Mouse (Mus musculus) ES-E14 (cell line): Measurements from ENCODE around the gene Sf3b5. TPM values are rescaled to one million over a fixed set of nuclear protein-coding genes. Genes with fewer than 3 reads are reported as not detected.
A peak's percentile ranks its signal among the peaks of the same experiment; 100 is the strongest.
"Not testable (repeated sequence)": the region's sequence is repeated elsewhere in the genome, so short reads cannot be mapped to it uniquely, and the experiment has no call there.

Experiments
- DNase-seq: peaks from one replicate; pipeline ENCODE4 v3.0.0-alpha.2; 2013; ENCODE audit warnings: low read depth, low spot score
- H3K27ac ChIP-seq: 2 replicates; pipeline ENCODE4 v1.5.1; 2012; ENCODE audit warnings: low read depth, mild to moderate bottlenecking, low read length, moderate library complexity, mixed read lengths; ENCODE audit not compliant: poor library complexity, insufficient read depth, severe bottlenecking
- H3K36me3 ChIP-seq: 2 replicates; pipeline ENCODE4 v1.6.1; 2012; ENCODE audit warnings: mild to moderate bottlenecking, low read length, moderate library complexity, mixed read lengths; ENCODE audit not compliant: control insufficient read depth, poor library complexity, insufficient read depth, severe bottlenecking
- H3K4me1 ChIP-seq, 2 experiments: fragments of 150-350 bp in 1 of 2; sonication (generic) in 1 of 2; 2 replicates each; pipeline ENCODE4 v1.6.1; 2012; ENCODE audit warnings: low read length in 2 of 2, mild to moderate bottlenecking in 1 of 2, mixed read lengths in 1 of 2; ENCODE audit not compliant: control insufficient read depth in 2 of 2, insufficient read depth in 2 of 2, poor library complexity in 1 of 2
- H3K4me3 ChIP-seq, 2 experiments: fragments of 150-350 bp in 1 of 2; sonication (generic) in 1 of 2; 2 replicates each; pipeline ENCODE4 v1.5.1; 2012; ENCODE audit warnings: low read length in 2 of 2, low read depth in 1 of 2, mild to moderate bottlenecking in 1 of 2, mixed read lengths in 1 of 2; ENCODE audit not compliant: insufficient read depth in 1 of 2, poor library complexity in 1 of 2, severe bottlenecking in 1 of 2
- H3K9ac ChIP-seq: 2 replicates; pipeline ENCODE4 v1.6.1; 2012; ENCODE audit warnings: low read depth, mild to moderate bottlenecking, low read length, mixed read lengths; ENCODE audit not compliant: poor library complexity, insufficient read depth, severe bottlenecking
- H3K9me3 ChIP-seq: fragments of 150-350 bp; sonication (generic); 2 replicates; pipeline ENCODE4 v1.6.1; 2012; ENCODE audit warnings: low read depth, mild to moderate bottlenecking, low read length; ENCODE audit not compliant: control insufficient read depth, insufficient read depth
- CHD2 ChIP-seq: IDR thresholded peaks from 2 replicates; pipeline ENCODE4 v1.6.1; 2014; ENCODE audit warnings: mild to moderate bottlenecking, low read depth, low read length, inconsistent platforms
- HCFC1 ChIP-seq: IDR thresholded peaks from 2 replicates; pipeline ENCODE4 v1.6.1; 2012; ENCODE audit warnings: low read length, inconsistent platforms, borderline replicate concordance; ENCODE audit not compliant: insufficient read depth
- MAFK ChIP-seq: IDR thresholded peaks from 2 replicates; pipeline ENCODE4 v1.6.1; 2014; ENCODE audit warnings: mild to moderate bottlenecking, low read depth, low read length, inconsistent platforms; ENCODE audit not compliant: insufficient read depth
- ZC3H11A ChIP-seq: IDR thresholded peaks from 2 replicates; pipeline ENCODE4 v1.6.1; 2012; ENCODE audit warnings: low read depth, mild to moderate bottlenecking, inconsistent platforms, low read length, borderline replicate concordance
- ZNF384 ChIP-seq: IDR thresholded peaks from 2 replicates; pipeline ENCODE4 v1.6.1; 2012; ENCODE audit warnings: low read depth, low read length, inconsistent platforms
- in situ Hi-C, 2 experiments: fragments of 600-800 bp; cut with MboI; formaldehyde crosslinking; loops; one replicate each; pipeline ENCODE4 v1.15.1; 2025; ENCODE audit warnings: low sequenced_read_pairs in 2 of 2, inconsistent platforms in 1 of 2; ENCODE audit not compliant: unreplicated experiment in 2 of 2
- total RNA-seq: library from RNA; depleted of rRNA; stranded (reverse); fragments of 300-350 nt; gene quantifications from 2 replicates; pipeline ENCODE4 v1.2.3, GENCODE M21; 2012

Sf3b5 gene
- total RNA-seq, 1 experiment, result 37.7 TPM

GRCm38 (mm10) chr10:13023985-13024384, 18.8 kb downstream of the Sf3b5 start:
- H3K9ac ChIP-seq, H3K9me3 ChIP-seq, H3K4me1 ChIP-seq, H3K4me3 ChIP-seq, H3K36me3 ChIP-seq, DNase-seq: not testable (repeated sequence)
- TF ChIP-seq MAFK, result peak; percentile 51; the same call in 1 of the 2 replicates
- in situ Hi-C loops, result loop anchor here in 1 of 2 experiments (25.0 kb wide), 1 partner anchor 413 kb away; no protein-coding TSS in a partner anchor
- H3K27ac ChIP-seq, result peak overlapping the region; percentile 45; the same call in 1 of the 2 replicates

DNA sequence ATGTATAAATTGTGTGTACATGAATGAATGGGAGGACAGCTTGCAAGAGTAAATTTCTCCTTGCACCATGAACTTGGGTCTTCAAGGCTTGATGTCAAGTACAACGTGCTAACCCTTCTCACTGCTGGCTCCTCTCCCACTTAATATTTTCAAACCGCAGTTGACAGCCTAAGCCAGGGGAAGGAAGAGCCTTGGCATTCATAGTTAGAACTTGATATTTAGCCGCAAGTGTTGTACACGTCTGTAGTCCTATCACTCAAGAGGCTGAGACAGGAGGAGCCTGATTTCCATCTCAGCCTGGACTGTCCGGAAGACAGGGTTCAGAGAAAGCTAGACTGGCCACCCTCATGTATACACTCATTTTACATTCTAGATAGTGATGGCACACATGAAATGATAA, 22.6 kb downstream of the Sf3b5 start:
- no peak overlapping the region for H3K27ac ChIP-seq
- no peak overlapping the region for H3K9ac ChIP-seq
- DNase-seq, result no peak
- no peak for TF ChIP-seq ZNF384
- TF ChIP-seq CHD2, result no peak
- no peak for TF ChIP-seq MAFK
- no peak for TF ChIP-seq ZC3H11A
- TF ChIP-seq HCFC1, result no peak
- no peak overlapping the region for H3K4me3 ChIP-seq
- no peaks in the 10 kb centered on the region for H3K9me3 ChIP-seq
- H3K36me3 ChIP-seq, result no peaks in the 10 kb centered on the region
- in situ Hi-C loops, result no loop called here
- H3K4me1 ChIP-seq, result peaks cover 0 to 2% of the 10 kb centered on the region in 2 experiments; a peak in 2 of 4 replicates

DNA sequence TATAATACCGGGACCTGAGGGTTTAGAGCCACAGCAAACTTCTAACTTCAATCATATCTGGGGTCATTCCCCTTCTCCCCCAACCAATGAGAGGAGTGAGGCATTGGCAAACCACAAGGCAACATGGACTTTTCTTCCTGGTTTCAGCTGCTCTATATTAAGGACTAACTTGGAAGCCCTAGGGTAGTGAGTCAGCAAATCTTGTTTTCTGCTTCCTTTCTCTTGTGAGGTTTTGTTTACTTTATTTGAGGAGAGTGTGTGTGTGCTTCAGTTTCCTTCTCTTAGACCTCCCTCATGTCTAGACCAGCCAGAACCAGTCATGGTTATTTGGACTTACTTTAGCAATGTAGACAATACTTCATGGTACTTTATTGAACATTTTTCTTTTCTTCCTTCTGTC, 23.1 kb downstream of the Sf3b5 start:
- no peak overlapping the region for H3K4me3 ChIP-seq
- H3K9ac ChIP-seq, result no peak overlapping the region
- TF ChIP-seq CHD2 (no peak), HCFC1 (no peak)
- H3K36me3 ChIP-seq, result no peaks in the 10 kb centered on the region
- peaks cover 0 to 2% of the 10 kb centered on the region in 2 experiments; a peak in 2 of 4 replicates for H3K4me1 ChIP-seq
- no peak for DNase-seq
- H3K9me3 ChIP-seq, result no peaks in the 10 kb centered on the region
- in situ Hi-C loops, result no loop called here
- H3K27ac ChIP-seq, result no peak overlapping the region

DNA sequence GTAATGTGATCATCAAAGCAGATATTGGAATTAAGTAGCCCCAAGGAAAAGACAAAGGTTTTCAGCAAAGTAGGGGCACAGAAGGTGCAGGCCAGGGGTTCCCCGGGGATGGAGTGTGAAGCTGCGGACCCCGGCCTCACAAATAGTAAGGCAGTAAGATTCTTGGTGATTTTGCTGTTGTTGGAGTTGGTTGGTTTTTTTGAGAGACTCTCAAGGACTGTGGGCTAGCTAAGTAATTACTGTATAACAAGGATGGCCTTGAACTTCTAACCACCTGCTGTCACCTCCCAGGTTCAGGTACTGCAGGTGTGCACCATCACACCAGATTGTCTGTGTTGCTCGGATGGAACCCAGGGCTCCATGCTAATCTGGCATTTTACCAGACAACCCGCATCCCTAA, 24.3 kb downstream of the Sf3b5 start:
- TF ChIP-seq ZC3H11A, result no peak
- TF ChIP-seq HCFC1, result no peak
- TF ChIP-seq ZNF384, result no peak
- no peak for TF ChIP-seq MAFK
- TF ChIP-seq CHD2, result no peak
- no peaks in the 10 kb centered on the region for H3K36me3 ChIP-seq
- H3K4me3 ChIP-seq, result no peak overlapping the region
- no peak overlapping the region for H3K27ac ChIP-seq
- no peak overlapping the region for H3K9ac ChIP-seq
- DNase-seq, result no peak
- in situ Hi-C loops, result no loop called here
- no peaks in the 10 kb centered on the region; a peak in 1 of 4 replicates for H3K4me1 ChIP-seq
- no peaks in the 10 kb centered on the region for H3K9me3 ChIP-seq

DNA sequence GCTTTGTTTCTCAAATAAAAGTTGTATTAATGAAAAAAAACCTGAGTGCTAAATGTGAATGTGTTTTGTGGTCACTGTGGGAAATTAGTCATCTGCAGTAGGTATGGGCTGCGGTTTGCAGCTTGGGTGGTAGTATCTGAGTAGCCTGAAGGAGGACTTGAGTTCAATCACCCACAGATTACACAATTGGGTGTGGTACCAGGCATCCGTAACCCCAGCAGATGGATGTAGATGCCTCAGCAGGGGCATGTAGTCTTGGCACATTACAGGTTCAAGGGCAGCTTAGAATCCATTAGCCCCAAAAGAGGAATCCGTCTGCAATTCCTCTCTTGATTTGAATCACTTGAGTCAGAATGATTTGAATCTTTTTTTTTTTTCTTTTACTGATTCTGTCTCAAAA, 30.1 kb downstream of the Sf3b5 start:
- Histone ChIP-seq H3K27ac (0 out of 2 replicates have a peak overlapping the region, but pooled peaks have one; percentile 12), H3K36me3 (no peaks in the 10 kb centered on the region), H3K4me1 (no peaks in the 10 kb centered on the region), H3K4me3 (no peak overlapping the region), H3K9ac (no peak overlapping the region), H3K9me3 (no peaks in the 10 kb centered on the region)
- no peak for TF ChIP-seq HCFC1
- no peak for TF ChIP-seq ZC3H11A
- TF ChIP-seq MAFK, result no peak
- TF ChIP-seq CHD2, result no peak
- no peak for TF ChIP-seq ZNF384
- DNase-seq, result no peak
- in situ Hi-C loops, result no loop called here
